Mouse (Mus musculus): ENCODE data around the gene Gm36028.

- TF ChIP-seq CTCF (IDR thresholded peaks at IDR 0.05; ENCODE audit: low read depth, low read length) = no peak
- no peak for TF ChIP-seq POLR2A (IDR thresholded peaks at IDR 0.05; ENCODE audit: borderline replicate concordance, low read depth, low read length)
Measured at GRCm38 (mm10) chr16:37853279-37853678, 7.7 kb downstream of the Gm36028 start.
